Mouse (Mus musculus) intestine, postnatal 0 days (tissue): ENCODE data around the gene Lcn2. TPM values are rescaled to one million over a fixed set of nuclear protein-coding genes. Genes with fewer than 3 reads are reported as not detected.

Source experiments
- ATAC-seq: fragments of 200-750 bp; cut with Nextera tagmentation; 2 replicates; pipeline ENCODE4 v1.8.0; 2017; ENCODE audit warnings: mild to moderate bottlenecking, moderate TSS enrichment, moderate library complexity
- H3K27ac ChIP-seq: fragments of 300-500 bp; sonication (generic); 2 replicates; pipeline ENCODE4 v1.5.1; 2014; ENCODE audit warnings: mild to moderate bottlenecking, low read depth, low read length, moderate library complexity
- H3K27me3 ChIP-seq: fragments of 300-500 bp; sonication (generic); replicated peaks from 2 replicates; pipeline ENCODE4 v1.6.1; 2014; ENCODE audit warnings: low read length, mixed read lengths; ENCODE audit not compliant: control insufficient read depth, insufficient read depth
- H3K36me3 ChIP-seq: fragments of 300-500 bp; sonication (generic); 2 replicates; pipeline ENCODE4 v1.6.1; 2014; ENCODE audit warnings: mild to moderate bottlenecking, moderate library complexity; ENCODE audit not compliant: control insufficient read depth, insufficient read depth
- H3K4me1 ChIP-seq: fragments of 300-500 bp; sonication (generic); replicated peaks from 2 replicates; pipeline ENCODE4 v1.6.1; 2014; ENCODE audit warnings: antibody characterized with exemption, low read length, mixed read lengths; ENCODE audit not compliant: control insufficient read depth, insufficient read depth
- H3K4me2 ChIP-seq: fragments of 300-500 bp; sonication (generic); replicated peaks from 2 replicates; pipeline ENCODE4 v1.6.1; 2014; ENCODE audit warnings: low read depth, mild to moderate bottlenecking, moderate library complexity
- H3K4me3 ChIP-seq: fragments of 300-500 bp; sonication (generic); 2 replicates; pipeline ENCODE4 v1.5.1; 2014; ENCODE audit warnings: low read depth, low read length
- H3K9ac ChIP-seq: fragments of 300-500 bp; sonication (generic); 2 replicates; pipeline ENCODE4 v1.6.1; 2014; ENCODE audit warnings: mild to moderate bottlenecking, low read depth, low read length
- H3K9me3 ChIP-seq: fragments of 300-500 bp; sonication (generic); 2 replicates; pipeline ENCODE4 v1.6.1; 2016; ENCODE audit warnings: mixed run types; ENCODE audit not compliant: control insufficient read depth
- CTCF ChIP-seq: sonication (generic); IDR thresholded peaks from 2 replicates; pipeline ENCODE4 v1.5.1; 2016; ENCODE audit warnings: low read depth, mild to moderate bottlenecking, control low read depth, antibody characterized with exemption, moderate library complexity
- WGBS: fragments of 180-500 bp; shearing (Covaris S2); extraction: QIAGEN DNeasy Blood & Tissue Kit; methylation state at CpG from one replicate; pipeline ENCODE4 v1.1.7; 2014; 5-methylcytosine and 5-hydroxymethylcytosine counted together
- polyA plus RNA-seq: library from polyadenylated mRNA; unstranded; fragments of >200 nt; fragmentation: Nextera tagmentation; extraction: Ambion mirVana; gene quantifications from 2 replicates; pipeline ENCODE4 v1.2.1, GENCODE M21; 2015

Lcn2 gene
- polyA plus RNA-seq, 1 experiment from 2014 or later = 5.4 TPM

DNA sequence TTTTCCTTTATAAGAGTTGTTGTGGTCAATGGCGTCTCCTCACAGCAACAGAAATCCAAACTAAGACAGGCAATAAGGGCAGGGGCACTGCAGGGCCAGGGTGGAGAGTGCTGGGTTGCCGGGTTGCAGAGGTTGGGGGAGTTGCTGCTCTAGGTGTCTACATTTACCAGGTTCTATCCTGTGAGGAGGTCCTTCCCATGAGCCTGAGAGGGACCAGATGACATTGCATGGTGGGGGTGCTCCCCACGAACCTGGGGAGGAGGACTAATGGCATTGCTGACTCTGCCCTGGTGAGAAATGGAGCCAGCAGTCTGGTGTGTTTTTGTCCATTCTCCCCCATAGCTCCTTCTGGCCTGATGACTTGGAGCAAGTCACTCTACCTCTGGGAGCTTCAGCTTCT, 30.3 kb downstream of the Lcn2 start:
- Histone ChIP-seq H3K9ac (no peak overlapping the region), H3K9me3 (no peaks in the 10 kb centered on the region), H3K4me2 (no peak overlapping the region), H3K4me3 (no peak overlapping the region), H3K36me3 (no peaks in the 10 kb centered on the region), H3K27me3 (no peaks in the 10 kb centered on the region), H3K27ac (no peak overlapping the region), H3K4me1 (peaks cover 9% of the 10 kb centered on the region)
- no peak for ATAC-seq
- 77% methylated on average over 3 of the region's 3 CpGs for WGBS
- TF ChIP-seq CTCF = no peak

- H3K4me2 ChIP-seq = no peak overlapping the region
- no peak overlapping the region for H3K9ac ChIP-seq
- H3K4me1 ChIP-seq = peaks cover 9% of the 10 kb centered on the region
- H3K36me3 ChIP-seq = no peaks in the 10 kb centered on the region
- no peak for ATAC-seq
- no peaks in the 10 kb centered on the region for H3K9me3 ChIP-seq
- H3K27me3 ChIP-seq = no peaks in the 10 kb centered on the region
- H3K4me3 ChIP-seq = no peak overlapping the region
- 63% methylated on average over 10 of the region's 10 CpGs for WGBS
- TF ChIP-seq CTCF = no peak
- H3K27ac ChIP-seq = 0 out of 2 replicates have a peak overlapping the region, but pooled peaks have one; percentile 7
These were observed 31.8 kb downstream of the Lcn2 start for GRCm38 (mm10) chr2:32356216-32356615.

DNA sequence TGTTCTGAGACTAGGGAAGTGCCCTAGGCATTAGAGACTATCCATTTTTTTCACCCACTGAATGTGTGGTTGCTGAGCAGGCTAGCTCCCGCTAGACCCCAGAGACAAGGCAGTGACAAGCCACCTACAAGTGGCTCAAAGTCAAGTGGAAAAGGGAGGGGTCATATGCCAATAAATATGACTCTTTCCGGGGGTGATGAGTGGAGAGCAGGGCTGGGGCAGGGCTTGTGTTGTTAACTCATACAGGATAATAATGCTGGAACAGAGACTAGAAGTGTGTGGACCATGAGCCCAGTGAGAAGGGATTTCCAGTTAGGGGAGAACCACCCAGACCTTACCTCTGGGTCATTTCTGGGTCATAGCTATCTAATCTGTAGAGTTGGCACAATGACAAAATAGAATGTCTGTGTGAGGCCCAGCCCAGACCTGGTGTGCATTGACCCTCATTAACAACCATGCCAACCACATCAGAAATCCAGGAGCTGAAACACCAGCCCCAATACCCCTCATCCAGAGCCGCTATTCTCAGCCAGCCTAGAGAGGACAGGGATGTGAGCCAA, 33.6 kb downstream of the Lcn2 start:
- Histone ChIP-seq H3K4me1 (peaks cover 6% of the 10 kb centered on the region), H3K9me3 (no peaks in the 10 kb centered on the region), H3K36me3 (no peaks in the 10 kb centered on the region), H3K4me2 (peak overlapping the region; percentile 33), H3K27me3 (no peaks in the 10 kb centered on the region), H3K9ac (no peak overlapping the region), H3K4me3 (no peak overlapping the region), H3K27ac (peak overlapping the region; percentile 94)
- no peak for TF ChIP-seq CTCF
- ATAC-seq = peak; percentile 77
- 36% methylated on average over 3 of the region's 3 CpGs for WGBS

GRCm38 (mm10) chr2:32353836-32354235, 34.2 kb downstream of the Lcn2 start:
- Histone ChIP-seq H3K4me3 (0 out of 2 replicates have a peak overlapping the region, but pooled peaks have one; percentile 83), H3K36me3 (no peaks in the 10 kb centered on the region), H3K4me1 (peaks cover 6% of the 10 kb centered on the region), H3K9me3 (no peaks in the 10 kb centered on the region), H3K4me2 (peak overlapping the region; percentile 93), H3K27me3 (no peaks in the 10 kb centered on the region), H3K27ac (peak overlapping the region; percentile 94), H3K9ac (peak overlapping the region; percentile 83; the same call in 1 of the 2 replicates)
- whole genome bisulfite sequencing = 30% methylated on average over 6 of the region's 6 CpGs
- TF ChIP-seq CTCF = 0 out of 2 replicates have a peak, but pooled peaks have one; percentile 18
- peak; percentile 71 for ATAC-seq

DNA sequence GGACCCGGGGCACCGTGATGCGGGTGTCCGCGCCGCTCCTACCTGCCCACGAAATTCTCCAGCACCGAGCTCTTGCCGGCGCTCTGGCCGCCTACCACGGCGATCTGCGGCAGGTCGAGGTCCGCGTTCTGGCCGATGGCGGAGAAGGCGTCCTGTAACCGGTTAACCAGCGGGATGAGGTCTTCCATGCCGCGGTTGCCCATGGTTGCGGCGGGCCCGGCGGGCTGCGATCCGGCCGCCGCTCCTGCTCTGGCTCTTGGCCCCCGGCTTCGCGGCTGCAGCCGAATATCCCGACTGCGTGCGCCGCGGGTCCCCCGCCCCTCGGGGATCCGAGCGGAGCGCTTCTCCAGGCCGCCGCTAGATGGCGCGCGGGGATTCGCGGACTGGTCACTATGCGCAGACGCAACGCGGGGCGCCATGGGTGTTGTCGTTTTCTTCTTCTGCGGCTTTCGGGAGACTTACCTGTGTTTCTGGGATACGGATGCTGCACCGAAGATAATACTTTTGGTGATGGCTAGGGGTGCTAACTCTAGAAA, 35.0 kb downstream of the Lcn2 start, which contains the start of gene Dnm1:
Gene Dnm1, minus strand, starts transcription at position 332 of the 536 bp plus-strand sequence.
- WGBS = under 1% methylated on average over 62 of the region's 63 CpGs
- peaks cover 6% of the 10 kb centered on the region for H3K4me1 ChIP-seq
- peak; percentile 53 for ATAC-seq
- TF ChIP-seq CTCF = peak; percentile 97
- H3K9me3 ChIP-seq = no peaks in the 10 kb centered on the region
- no peaks in the 10 kb centered on the region for H3K27me3 ChIP-seq
- peak within 1 kb of the TSS; percentile 93 for H3K4me2 ChIP-seq
- peak within 1 kb of the TSS; percentile 83 for H3K9ac ChIP-seq
- peak within 1 kb of the TSS; percentile 94 for H3K27ac ChIP-seq
- peak within 1 kb of the TSS; percentile 83 for H3K4me3 ChIP-seq
- peaks cover 4% of the 10 kb centered on the region; the same call in 1 of the 2 replicates for H3K36me3 ChIP-seq

GRCm38 (mm10) chr2:32352151-32353006, 35.7 kb downstream of the Lcn2 start, which contains the start of gene Ciz1:
TSS of gene Ciz1 (plus strand) at chr2:32352327.
- no peak for ATAC-seq
- TF ChIP-seq CTCF = no peak
- H3K27ac ChIP-seq = peak within 1 kb of the TSS; percentile 94
- H3K27me3 ChIP-seq = no peaks in the 10 kb centered on the region
- peaks cover 6% of the 10 kb centered on the region for H3K4me1 ChIP-seq
- no peaks in the 10 kb centered on the region for H3K9me3 ChIP-seq
- H3K36me3 ChIP-seq = peaks cover 5% of the 10 kb centered on the region; the same call in 1 of the 2 replicates
- H3K4me2 ChIP-seq = peak within 1 kb of the TSS; percentile 93
- whole genome bisulfite sequencing = 2% methylated on average over 33 of the region's 52 CpGs
- peak within 1 kb of the TSS; percentile 83 for H3K9ac ChIP-seq
- peak within 1 kb of the TSS; percentile 83 for H3K4me3 ChIP-seq
